Mouse (Mus musculus): ENCODE measurements around the gene Lrrc27.

DNA sequence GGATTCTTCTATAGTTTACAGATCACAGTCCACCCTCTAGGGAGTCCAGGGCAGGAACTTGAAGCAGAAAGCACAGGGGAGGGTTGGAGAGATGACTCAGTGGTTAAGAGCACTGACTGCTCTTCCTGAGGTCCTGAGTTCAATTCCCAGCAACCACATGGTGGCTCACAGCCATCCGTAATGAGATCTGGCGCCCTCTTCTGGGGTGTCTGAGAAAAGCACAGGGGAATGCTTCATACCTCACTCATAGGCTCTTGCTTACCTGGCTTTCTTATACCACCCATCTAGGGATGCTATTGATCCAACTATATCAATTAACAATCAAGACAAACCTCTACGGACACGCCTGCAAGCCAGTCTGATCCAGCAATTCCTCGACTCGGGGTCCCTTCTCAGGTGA, 21.2 kb upstream of the Lrrc27 start:
- peak; percentile 23; the same call in 1 of the 2 replicates for TF ChIP-seq CTCF (IDR thresholded peaks at IDR 0.05; ENCODE audit: control insufficient read depth, insufficient read depth, low read length)
- TF ChIP-seq POLR2A (IDR thresholded peaks at IDR 0.05; ENCODE audit: borderline replicate concordance, control insufficient read depth, low read depth, low read length): no peak

Measured in bone marrow, adult 2 months (tissue).